ENCODE assay signal across 8 mouse cellular contexts in genomic region chr17:32349037-32349732, GRCm38 (mm10). TPM values are rescaled to one million over a fixed set of nuclear protein-coding genes. Genes with fewer than 3 reads are reported as not detected.
DNase-seq lines count a peak whose midpoint lies in the region; ATAC-seq and TF ChIP-seq lines count a peak whose summit lies in the region.

No protein-coding gene starts in this region.

- H3K36me3 ChIP-seq in ES-Bruce4 (ENCODE audit: control insufficient read depth, insufficient read depth, low read length, poor library complexity, severe bottlenecking) = peaks cover 5% of the 10 kb centered on the region; the same call in 1 of the 2 replicates
- peaks cover 17% of the 10 kb centered on the region for H3K36me3 ChIP-seq in heart, embryonic 12.5 days
- H3K36me3 ChIP-seq in stomach, embryonic 14.5 days (ENCODE audit: control insufficient read depth, insufficient read depth, low read length) = peaks cover 14% of the 10 kb centered on the region

- H3K9me3 ChIP-seq in ES-Bruce4 (replicated peaks; ENCODE audit: control insufficient read depth, insufficient read depth, low read length, poor library complexity, severe bottlenecking) = no peaks in the 10 kb centered on the region
- no peaks in the 10 kb centered on the region for H3K9me3 ChIP-seq in heart, embryonic 12.5 days (replicated peaks)
- H3K9me3 ChIP-seq in stomach, embryonic 14.5 days (ENCODE audit: control insufficient read depth, low read depth, low read length) = no peaks in the 10 kb centered on the region

- ATAC-seq in heart, embryonic 12.5 days (ENCODE audit: insufficient number of reproducible peaks, low FRiP score) = 0 out of 2 replicates have a peak, but pooled peaks have one; percentile 23
- ATAC-seq in megakaryocyte progenitor cell, adult 5-6 weeks (replicated peaks; ENCODE audit: poor library complexity) = peak; percentile 58
- no peak for ATAC-seq in stomach, embryonic 14.5 days (ENCODE audit: insufficient number of reproducible peaks, insufficient read depth, low FRiP score, low read depth)

- H3K4me3 ChIP-seq in ES-Bruce4 (ENCODE audit: low read depth, low read length) = peak overlapping the region; percentile 31
- H3K4me3 ChIP-seq in cortical plate, adult 2 months (ENCODE audit: insufficient read depth, low read length) = peak overlapping the region; percentile 89
- H3K4me3 ChIP-seq in heart, embryonic 12.5 days = peak overlapping the region; percentile 80
- peak overlapping the region; percentile 90 for H3K4me3 ChIP-seq in stomach, embryonic 14.5 days (ENCODE audit: low read depth, low read length)

- TF ChIP-seq CTCF in ES-Bruce4 (IDR thresholded peaks at IDR 0.05; ENCODE audit: low read depth, low read length) = peak; percentile 84
- TF ChIP-seq CTCF in cortical plate, adult 2 months (IDR thresholded peaks at IDR 0.05; ENCODE audit: extremely low read depth, insufficient read depth, low read length) = peak; percentile 76

- peak overlapping the region; percentile 8; the same call in 1 of the 2 replicates for H3K27ac ChIP-seq in ES-Bruce4 (ENCODE audit: insufficient read depth, low read length)
- H3K27ac ChIP-seq in cortical plate, adult 2 months (ENCODE audit: insufficient read depth, low read length) = no peak overlapping the region
- H3K27ac ChIP-seq in heart, embryonic 12.5 days (ENCODE audit: poor library complexity, severe bottlenecking) = peak overlapping the region; percentile 65
- H3K27ac ChIP-seq in stomach, embryonic 14.5 days (ENCODE audit: low read length) = no peak overlapping the region

- DNase-seq in 3T3-L1 (ENCODE audit: low read depth, low spot score) = peak; percentile 77
- DNase-seq in kidney, postnatal 4 days = peak; percentile 37 to 64
- no peak for DNase-seq in frontal cortex, postnatal 14 days (ENCODE audit: low spot score in 2 of 2)

- H3K4me1 ChIP-seq in ES-Bruce4 (ENCODE audit: control insufficient read depth, insufficient read depth, low read length) = no peaks in the 10 kb centered on the region
- H3K4me1 ChIP-seq in cortical plate, adult 2 months (ENCODE audit: control insufficient read depth, insufficient read depth, low read length) = peaks cover 4% of the 10 kb centered on the region; the same call in 1 of the 2 replicates
- peaks cover 18% of the 10 kb centered on the region for H3K4me1 ChIP-seq in heart, embryonic 12.5 days (replicated peaks)
- peaks cover 9% of the 10 kb centered on the region; the same call in 1 of the 2 replicates for H3K4me1 ChIP-seq in stomach, embryonic 14.5 days (ENCODE audit: control insufficient read depth, insufficient read depth, low read length)

- H3K27me3 ChIP-seq in ES-Bruce4 (ENCODE audit: control insufficient read depth, insufficient read depth, low read length, poor library complexity, severe bottlenecking) = no peaks in the 10 kb centered on the region
- H3K27me3 ChIP-seq in heart, embryonic 12.5 days (replicated peaks) = no peaks in the 10 kb centered on the region
- H3K27me3 ChIP-seq in stomach, embryonic 14.5 days (ENCODE audit: control insufficient read depth, insufficient read depth, low read length) = no peaks in the 10 kb centered on the region

- 4% methylated on average over 4 of the region's 4 CpGs for WGBS in heart, embryonic 12.5 days
- WGBS in stomach, embryonic 14.5 days = 8% methylated on average over 4 of the region's 4 CpGs

- peak overlapping the region; percentile 71 for H3K4me2 ChIP-seq in heart, embryonic 12.5 days
- peak overlapping the region; percentile 62 for H3K4me2 ChIP-seq in stomach, embryonic 14.5 days (replicated peaks; ENCODE audit: low read depth, low read length)

- no peak for TF ChIP-seq POLR2A in ES-Bruce4 (IDR thresholded peaks at IDR 0.05; ENCODE audit: insufficient read depth, low read length)
- TF ChIP-seq POLR2A in cortical plate, adult 2 months (IDR thresholded peaks at IDR 0.05; ENCODE audit: extremely low read depth, insufficient read depth, low read length) = 0 out of 2 replicates have a peak, but pooled peaks have one; percentile 59

- no peak for TF ChIP-seq EP300 in ES-Bruce4 (IDR thresholded peaks at IDR 0.05; ENCODE audit: insufficient read depth, low read depth, low read length)

- peak overlapping the region; percentile 43 for H3K9ac ChIP-seq in ES-Bruce4 (ENCODE audit: low read depth, poor library complexity, severe bottlenecking)
- peak overlapping the region; percentile 80 for H3K9ac ChIP-seq in heart, embryonic 12.5 days
- no peak overlapping the region for H3K9ac ChIP-seq in stomach, embryonic 14.5 days (replicated peaks; ENCODE audit: low read depth, low read length)

RNA-seq across cellular contexts. Expression of gene Akap8l, which starts 1.2 kb away (rescaled TPM):
- 67.7 and 78.8 TPM in 2 replicates for polyA plus RNA-seq in ES-Bruce4 (2011; ENCODE audit: insufficient read depth, insufficient read length, low read depth, missing spikeins)
- 363 and 441 TPM in 2 replicates for polyA plus RNA-seq in cortical plate, adult 2 months (2012; rRNA removed)
- 79.4 and 84.6 TPM in 2 replicates for polyA plus RNA-seq in heart, embryonic 12.5 days (2016; fragmentation: Nextera tagmentation; extraction: Ambion mirVana)
- 50.1 and 53.2 TPM in 2 replicates for total RNA-seq in megakaryocyte progenitor cell, adult 5-6 weeks (2015)
- total RNA-seq in megakaryocyte progenitor cell, adult 5-6 weeks (2017) = 55.8 and 59.4 TPM in 2 replicates
- polyA plus RNA-seq in stomach, embryonic 14.5 days (2014; fragmentation: Nextera tagmentation; extraction: Ambion mirVana) = 84.3 and 88.6 TPM in 2 replicates

RNA-seq across cellular contexts. Expression of gene Akap8, which starts 28.1 kb away (rescaled TPM):
- polyA plus RNA-seq in ES-Bruce4 (2011; ENCODE audit: insufficient read depth, insufficient read length, low read depth, missing spikeins) = 135 and 154 TPM in 2 replicates
- 87.3 and 95.9 TPM in 2 replicates for polyA plus RNA-seq in cortical plate, adult 2 months (2012; rRNA removed)
- polyA plus RNA-seq in heart, embryonic 12.5 days (2016; fragmentation: Nextera tagmentation; extraction: Ambion mirVana) = 85.1 and 88.9 TPM in 2 replicates
- 64.1 and 76.7 TPM in 2 replicates for total RNA-seq in megakaryocyte progenitor cell, adult 5-6 weeks (2015)
- 116 and 161 TPM in 2 replicates for total RNA-seq in megakaryocyte progenitor cell, adult 5-6 weeks (2017)
- polyA plus RNA-seq in stomach, embryonic 14.5 days (2014; fragmentation: Nextera tagmentation; extraction: Ambion mirVana) = 56.5 and 62.3 TPM in 2 replicates

RNA-seq across cellular contexts. Expression of gene Wiz, which starts 40.1 kb away (rescaled TPM):
- polyA plus RNA-seq in ES-Bruce4 (2011; ENCODE audit: insufficient read depth, insufficient read length, low read depth, missing spikeins) = 56.3 and 69.9 TPM in 2 replicates
- polyA plus RNA-seq in cortical plate, adult 2 months (2012; rRNA removed) = 36.9 and 37.8 TPM in 2 replicates
- polyA plus RNA-seq in heart, embryonic 12.5 days (2016; fragmentation: Nextera tagmentation; extraction: Ambion mirVana) = 23.7 and 23.9 TPM in 2 replicates
- total RNA-seq in megakaryocyte progenitor cell, adult 5-6 weeks (2015) = 31.1 and 35.7 TPM in 2 replicates
- 4.0 and 5.1 TPM in 2 replicates for total RNA-seq in megakaryocyte progenitor cell, adult 5-6 weeks (2017)
- polyA plus RNA-seq in stomach, embryonic 14.5 days (2014; fragmentation: Nextera tagmentation; extraction: Ambion mirVana) = 32.2 and 39.9 TPM in 2 replicates

RNA-seq across cellular contexts. Expression of gene Rasal3, which starts 54.2 kb away (rescaled TPM):
- 0.20 and 0.96 TPM in 2 replicates for polyA plus RNA-seq in ES-Bruce4 (2011; ENCODE audit: insufficient read depth, insufficient read length, low read depth, missing spikeins)
- 4.8 and 5.3 TPM in 2 replicates for polyA plus RNA-seq in cortical plate, adult 2 months (2012; rRNA removed)
- polyA plus RNA-seq in heart, embryonic 12.5 days (2016; fragmentation: Nextera tagmentation; extraction: Ambion mirVana) = 0.66 and 0.95 TPM in 2 replicates
- 48.0 and 53.2 TPM in 2 replicates for total RNA-seq in megakaryocyte progenitor cell, adult 5-6 weeks (2015)
- total RNA-seq in megakaryocyte progenitor cell, adult 5-6 weeks (2017) = 21.5 and 26.3 TPM in 2 replicates
- polyA plus RNA-seq in stomach, embryonic 14.5 days (2014; fragmentation: Nextera tagmentation; extraction: Ambion mirVana) = 1.3 and 1.5 TPM in 2 replicates

Comparison
In these comparisons a context has a peak if more than half of its experiments do, and no peak if none do; other contexts are left out.
1. DNase-seq: peak in 3T3-L1 (single experiment) and kidney, postnatal 4 days (2 of 2); none in frontal cortex, postnatal 14 days (0 of 2).
2. H3K27ac ChIP-seq: peak in ES-Bruce4 (single experiment) and heart, embryonic 12.5 days (single experiment); none in cortical plate, adult 2 months (single experiment) and stomach, embryonic 14.5 days (single experiment).
3. H3K4me3 ChIP-seq: peak in every context shown above with its lines; median percentile 90 in stomach, embryonic 14.5 days; 89 in cortical plate, adult 2 months; 80 in heart, embryonic 12.5 days; 31 in ES-Bruce4.